Mouse (Mus musculus): ENCODE measurements around the gene Grhl3. TPM values are rescaled to one million over a fixed set of nuclear protein-coding genes. Genes with fewer than 3 reads are reported as not detected.

The Grhl3 gene
- not detected for polyA plus RNA-seq (2017; shearing (Covaris generic))

DNA sequence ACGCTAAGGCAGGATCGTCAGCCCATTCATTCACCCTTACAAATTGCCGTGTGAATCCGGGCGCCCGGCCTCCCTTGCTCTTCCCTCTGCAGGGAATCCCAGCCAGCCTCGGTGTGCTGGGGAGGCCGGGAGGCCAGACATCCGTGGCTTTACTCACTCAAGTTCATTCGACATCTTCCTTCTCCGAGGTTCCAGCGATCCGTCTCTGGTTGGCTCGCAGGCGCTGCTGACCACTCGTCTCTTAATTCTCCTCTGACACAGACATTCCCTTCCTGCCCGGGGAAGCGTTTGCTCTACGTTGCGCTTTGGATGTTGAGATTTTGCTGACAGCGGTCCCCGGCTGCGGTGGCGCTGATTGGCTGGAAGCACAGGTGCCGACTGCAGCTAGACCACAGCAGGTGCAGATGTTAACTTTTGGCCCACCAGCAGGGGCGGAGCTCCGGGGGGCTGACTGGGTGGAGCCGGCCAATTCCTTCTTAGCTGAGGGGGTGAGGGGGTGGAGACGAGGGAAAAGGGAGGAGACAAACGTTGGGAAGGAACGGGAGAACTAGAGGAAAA, at the start of gene Grhl3:
TSS of gene Grhl3 (minus strand) at position 380 of the 558 bp plus-strand sequence.

GRCm38 (mm10) chr4:135494521-135495396, 78.7 kb downstream of the Grhl3 start, which contains the start of the genes Stpg1 and Nipal3:
Gene Stpg1, plus strand, starts transcription at chr4:135494790.
Gene Nipal3, minus strand, starts transcription at chr4:135495038.

Other genes starting within 250 kb of the Grhl3 start
- gene Srrm1, start 220.3 kb downstream of the Grhl3 start, polyA plus RNA-seq (2017; shearing (Covaris generic)), result 250 TPM
- 0.90 TPM for gene Ncmap, start 175.4 kb downstream of the Grhl3 start, polyA plus RNA-seq (2017; shearing (Covaris generic))
- gene Rcan3, start 139.8 kb downstream of the Grhl3 start, polyA plus RNA-seq (2017; shearing (Covaris generic)), result 19.7 TPM
- not detected for gene Stpg1, start 78.8 kb downstream of the Grhl3 start, polyA plus RNA-seq (2017; shearing (Covaris generic))
- 13.7 TPM for gene Nipal3, start 78.6 kb downstream of the Grhl3 start, polyA plus RNA-seq (2017; shearing (Covaris generic))
- gene Ifnlr1, start 112.7 kb upstream of the Grhl3 start, polyA plus RNA-seq (2017; shearing (Covaris generic)), result not detected
- gene Il22ra1, start 154.5 kb upstream of the Grhl3 start, polyA plus RNA-seq (2017; shearing (Covaris generic)), result not detected
- gene Myom3, start 186.1 kb upstream of the Grhl3 start, polyA plus RNA-seq (2017; shearing (Covaris generic)), result not detected